Mouse (Mus musculus): ENCODE data around the gene Pop7.
A peak's percentile ranks its signal among the peaks of the same experiment; 100 is the strongest.

Pop7 gene

GRCm38 (mm10) chr5:137501709-137502666 is at the start of gene Pop7:
Gene Pop7 (minus strand): TSS chr5:137502518.
- peak; percentile 100 for DNase-seq (ENCODE audit: low spot score)

- no peak for DNase-seq (ENCODE audit: low spot score)
These were observed 48.8 kb upstream of the Pop7 start for GRCm38 (mm10) chr5:137551119-137551518.

GRCm38 (mm10) chr5:137549840-137550239 is 47.5 kb upstream of the Pop7 start:
- no peak for DNase-seq (ENCODE audit: low spot score)

- no peak for DNase-seq (ENCODE audit: low spot score)
These were observed 43.3 kb upstream of the Pop7 start for GRCm38 (mm10) chr5:137545596-137545995.

- DNase-seq (ENCODE audit: low spot score), result no peak
These were observed 42.6 kb upstream of the Pop7 start for GRCm38 (mm10) chr5:137544926-137545325.

GRCm38 (mm10) chr5:137541768-137542540 is 39.6 kb upstream of the Pop7 start:
- no peak for DNase-seq (ENCODE audit: low spot score)

- no peak for DNase-seq (ENCODE audit: low spot score)
These were observed 38.7 kb upstream of the Pop7 start for GRCm38 (mm10) chr5:137540991-137541390.

- DNase-seq (ENCODE audit: low spot score), result no peak
These were observed 37.0 kb upstream of the Pop7 start for GRCm38 (mm10) chr5:137539291-137539801.

GRCm38 (mm10) chr5:137537461-137537860 is 35.1 kb upstream of the Pop7 start:
- DNase-seq (ENCODE audit: low spot score), result no peak

- DNase-seq (ENCODE audit: low spot score), result no peak
These were observed 33.0 kb upstream of the Pop7 start for GRCm38 (mm10) chr5:137535318-137535717.

- no peak for DNase-seq (ENCODE audit: low spot score)
These were observed 32.4 kb upstream of the Pop7 start for GRCm38 (mm10) chr5:137534762-137535161.

GRCm38 (mm10) chr5:137533117-137533827 is 31.0 kb upstream of the Pop7 start, which contains the start of the genes Epo and Gnb2:
Gene Epo (minus strand): TSS chr5:137533242.
Gene Gnb2 (minus strand): TSS chr5:137533510.
- DNase-seq (ENCODE audit: low spot score), result peak; percentile 100

GRCm38 (mm10) chr5:137532808-137533116 is 30.4 kb upstream of the Pop7 start:
- DNase-seq (ENCODE audit: low spot score), result no peak

GRCm38 (mm10) chr5:137532131-137532807 is 30.0 kb upstream of the Pop7 start:
- DNase-seq (ENCODE audit: low spot score), result peak; percentile 46

- peak; percentile 47 for DNase-seq (ENCODE audit: low spot score)
These were observed 29.3 kb upstream of the Pop7 start for GRCm38 (mm10) chr5:137531414-137532130.

GRCm38 (mm10) chr5:137530588-137531413 is 28.5 kb upstream of the Pop7 start:
- peak; percentile 88 for DNase-seq (ENCODE audit: low spot score)

GRCm38 (mm10) chr5:137530075-137530474 is 27.8 kb upstream of the Pop7 start:
- DNase-seq (ENCODE audit: low spot score), result no peak

- DNase-seq (ENCODE audit: low spot score), result no peak
These were observed 27.1 kb upstream of the Pop7 start for GRCm38 (mm10) chr5:137529221-137529995.

Measured in embryo, embryonic 10.5 days (tissue).